Mouse (Mus musculus): ENCODE measurements at regions not wholly inside any gene's neighbourhood (a gene's known extent, or its start where the extent isn't known, plus 50 kb on each side); places are given as distances from the start of the nearest gene placed in this dataset.

DNA sequence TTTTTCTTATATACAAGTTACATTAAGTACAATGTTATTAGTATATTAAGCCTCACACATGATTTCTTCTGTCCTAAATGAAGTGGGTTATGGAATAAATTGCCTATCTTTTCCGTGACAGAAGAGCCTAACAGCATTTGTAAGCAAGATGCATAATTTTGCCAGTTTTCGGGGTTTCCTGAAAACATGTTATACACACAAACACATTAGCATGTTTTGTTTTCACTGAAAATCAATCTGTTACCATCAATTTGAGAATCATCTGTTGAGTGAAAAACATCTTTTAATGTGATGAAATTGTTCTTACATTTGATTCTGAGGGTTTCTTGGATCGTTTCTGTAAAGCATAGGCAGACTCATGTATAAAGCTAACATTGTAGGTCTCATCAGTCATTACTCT lies 56.7 kb upstream of the Gm20594 start:
- POLR2A ChIA-PET: no interaction called here
- CTCF ChIA-PET: interaction anchor here in 1 of 4 experiments (0.6 kb wide), 1 partner anchor 230 kb away, joined by 4 read pairs; no protein-coding TSS in a partner anchor
